Mouse (Mus musculus): ENCODE results near the gene Lingo1. TPM values are rescaled to one million over a fixed set of nuclear protein-coding genes. Genes with fewer than 3 reads are reported as not detected.

Lingo1 gene
- polyA plus RNA-seq, 1 experiment, result 6.7 TPM

DNA sequence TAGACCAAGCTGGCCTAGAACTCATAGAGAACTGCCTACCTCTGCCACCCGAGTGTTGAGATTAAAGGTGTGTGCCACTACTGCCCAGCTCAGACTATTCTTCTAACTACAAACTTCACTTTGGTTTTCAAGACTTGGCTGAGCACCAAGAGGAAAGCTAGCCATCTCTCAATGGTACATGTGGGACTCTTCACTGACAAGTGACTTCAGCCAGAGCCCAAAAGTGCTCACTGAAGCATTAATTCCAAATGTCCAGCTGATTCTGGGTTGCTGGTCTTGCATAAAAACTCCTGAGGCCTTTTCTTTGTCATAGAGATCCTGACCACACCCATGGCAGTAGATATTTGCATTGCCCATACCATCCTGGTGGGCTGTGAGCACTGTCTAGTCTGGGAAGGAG, 81.9 kb downstream of the Lingo1 start:
- DNase-seq (ENCODE audit: low read depth in 1 of 2, low spot score in 2 of 2), result no peak
- 78% methylated on average over 1 of the region's 1 CpGs for WGBS
- Histone ChIP-seq H3K4me3 (ENCODE audit: extremely low read depth, insufficient read depth, insufficient read length) (no peak overlapping the region), H3K36me3 (ENCODE audit: control insufficient read depth, insufficient read depth, low read length) (no peaks in the 10 kb centered on the region), H3K4me1 (ENCODE audit: control insufficient read depth, insufficient read depth, insufficient read length) (no peaks in the 10 kb centered on the region), H3K27ac (ENCODE audit: insufficient read depth, low read length) (no peak overlapping the region), H3K27me3 (ENCODE audit: control insufficient read depth, insufficient read depth, low read length) (no peaks in the 10 kb centered on the region)
- TF ChIP-seq POLR2A (IDR thresholded peaks at IDR 0.05; ENCODE audit: low read depth, low read length), result no peak
- TF ChIP-seq CTCF (IDR thresholded peaks at IDR 0.05; ENCODE audit: extremely low read depth, insufficient read depth, insufficient read length, insufficient replicate concordance), result no peak

DNA sequence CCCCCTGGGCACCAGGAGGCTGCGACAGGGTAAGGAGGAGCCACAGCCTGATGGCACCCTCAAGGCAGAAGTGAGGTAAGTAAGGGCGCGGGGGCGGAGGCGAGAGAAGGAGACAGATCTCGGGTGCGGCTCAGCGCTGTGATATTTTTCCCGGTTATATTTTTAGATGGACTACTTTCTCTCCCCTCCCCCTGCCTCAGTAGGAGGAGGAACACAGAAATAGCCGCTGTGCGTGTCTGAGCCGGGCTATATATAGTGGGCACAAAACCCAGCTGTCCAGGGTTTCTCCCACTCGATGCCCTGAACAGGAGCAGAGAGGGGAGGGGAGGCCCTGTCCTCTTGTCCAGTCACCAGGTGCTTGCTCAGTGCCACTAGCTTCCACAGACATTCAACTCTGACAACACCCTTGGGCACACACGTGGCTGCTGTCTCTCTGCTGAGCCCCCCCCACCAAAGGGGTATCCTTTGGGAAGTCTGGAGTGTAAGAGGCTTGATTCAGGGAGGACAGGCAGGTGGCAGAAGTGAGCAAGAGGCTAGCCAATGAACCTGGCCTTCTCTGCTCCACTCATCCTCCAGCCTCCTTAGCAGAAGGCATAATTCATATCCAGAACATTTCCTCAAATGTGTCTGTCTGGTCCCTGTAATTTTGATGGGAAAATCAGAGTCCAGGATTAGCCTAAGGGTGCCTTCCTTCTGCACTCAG, 83.5 kb downstream of the Lingo1 start:
- no peaks in the 10 kb centered on the region for H3K27me3 ChIP-seq (ENCODE audit: control insufficient read depth, insufficient read depth, low read length)
- no peaks in the 10 kb centered on the region for H3K4me1 ChIP-seq (ENCODE audit: control insufficient read depth, insufficient read depth, insufficient read length)
- H3K27ac ChIP-seq (ENCODE audit: insufficient read depth, low read length), result no peak overlapping the region
- no peaks in the 10 kb centered on the region for H3K36me3 ChIP-seq (ENCODE audit: control insufficient read depth, insufficient read depth, low read length)
- H3K4me3 ChIP-seq (ENCODE audit: extremely low read depth, insufficient read depth, insufficient read length), result no peak overlapping the region
- DNase-seq (ENCODE audit: low read depth in 1 of 2, low spot score in 2 of 2), result no peak
- TF ChIP-seq CTCF (IDR thresholded peaks at IDR 0.05; ENCODE audit: extremely low read depth, insufficient read depth, insufficient read length, insufficient replicate concordance) (no peak), POLR2A (IDR thresholded peaks at IDR 0.05; ENCODE audit: low read depth, low read length) (no peak)
- 62% methylated on average over 14 of the region's 14 CpGs for WGBS

DNA sequence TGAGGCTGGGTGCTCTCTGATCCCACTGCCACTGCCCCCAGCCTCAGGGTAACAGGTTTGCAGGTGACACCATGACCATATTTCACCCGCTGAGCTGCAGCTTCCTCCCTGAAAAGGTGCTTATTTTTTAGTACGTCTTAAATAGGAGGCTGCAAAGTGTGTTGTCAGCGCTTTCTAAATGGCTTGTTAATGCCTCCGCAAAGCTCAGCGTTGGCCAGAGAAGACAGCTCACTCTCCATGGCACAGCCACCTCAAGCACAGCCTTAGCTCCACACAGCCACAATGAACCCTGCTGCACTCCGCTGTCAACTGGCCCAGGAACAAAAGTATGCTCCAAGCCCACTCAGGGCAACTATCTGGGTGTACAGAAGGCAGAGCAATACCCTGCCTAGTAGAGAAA, 85.3 kb downstream of the Lingo1 start:
- Histone ChIP-seq H3K36me3 (ENCODE audit: control insufficient read depth, insufficient read depth, low read length) (no peaks in the 10 kb centered on the region), H3K4me1 (ENCODE audit: control insufficient read depth, insufficient read depth, insufficient read length) (no peaks in the 10 kb centered on the region), H3K27me3 (ENCODE audit: control insufficient read depth, insufficient read depth, low read length) (no peaks in the 10 kb centered on the region), H3K27ac (ENCODE audit: insufficient read depth, low read length) (no peak overlapping the region), H3K4me3 (ENCODE audit: extremely low read depth, insufficient read depth, insufficient read length) (no peak overlapping the region)
- no peak for DNase-seq (ENCODE audit: low read depth in 1 of 2, low spot score in 2 of 2)
- TF ChIP-seq POLR2A (IDR thresholded peaks at IDR 0.05; ENCODE audit: low read depth, low read length) (no peak), CTCF (IDR thresholded peaks at IDR 0.05; ENCODE audit: extremely low read depth, insufficient read depth, insufficient read length, insufficient replicate concordance) (no peak)
- 83% methylated on average over 6 of the region's 6 CpGs for WGBS

DNA sequence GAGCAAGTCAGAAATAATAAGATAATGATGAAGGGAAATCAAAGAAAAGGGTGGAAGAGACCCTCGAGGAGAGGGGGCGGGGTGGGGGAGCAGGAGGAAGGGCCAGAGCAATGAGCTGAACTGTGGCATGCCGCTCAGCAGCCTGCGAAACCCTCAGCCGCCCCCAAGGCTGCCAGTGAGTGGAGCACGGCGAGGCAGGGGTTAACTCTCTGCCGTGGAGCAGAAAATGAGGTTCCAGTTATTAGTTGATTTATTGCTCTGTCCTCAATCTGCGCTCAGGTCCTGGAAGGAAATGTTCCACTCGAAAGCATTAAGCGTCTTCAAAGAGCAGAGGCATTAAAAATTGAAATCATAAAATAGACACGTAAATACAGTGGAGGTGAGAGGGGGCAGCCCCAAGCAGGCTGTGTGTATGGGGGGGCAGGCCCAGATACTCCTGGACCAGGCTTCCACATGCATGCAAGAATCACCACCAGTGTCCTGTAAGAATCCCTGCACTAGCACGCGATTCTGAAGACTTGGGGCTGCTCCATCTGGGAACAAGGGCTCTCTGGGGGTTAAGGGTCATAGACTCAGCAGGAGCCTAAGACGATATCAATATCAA, 89.7 kb downstream of the Lingo1 start:
- no peaks in the 10 kb centered on the region for H3K27me3 ChIP-seq (ENCODE audit: control insufficient read depth, insufficient read depth, low read length)
- no peak overlapping the region for H3K4me3 ChIP-seq (ENCODE audit: extremely low read depth, insufficient read depth, insufficient read length)
- TF ChIP-seq CTCF (IDR thresholded peaks at IDR 0.05; ENCODE audit: extremely low read depth, insufficient read depth, insufficient read length, insufficient replicate concordance), result no peak
- TF ChIP-seq POLR2A (IDR thresholded peaks at IDR 0.05; ENCODE audit: low read depth, low read length), result no peak

DNA sequence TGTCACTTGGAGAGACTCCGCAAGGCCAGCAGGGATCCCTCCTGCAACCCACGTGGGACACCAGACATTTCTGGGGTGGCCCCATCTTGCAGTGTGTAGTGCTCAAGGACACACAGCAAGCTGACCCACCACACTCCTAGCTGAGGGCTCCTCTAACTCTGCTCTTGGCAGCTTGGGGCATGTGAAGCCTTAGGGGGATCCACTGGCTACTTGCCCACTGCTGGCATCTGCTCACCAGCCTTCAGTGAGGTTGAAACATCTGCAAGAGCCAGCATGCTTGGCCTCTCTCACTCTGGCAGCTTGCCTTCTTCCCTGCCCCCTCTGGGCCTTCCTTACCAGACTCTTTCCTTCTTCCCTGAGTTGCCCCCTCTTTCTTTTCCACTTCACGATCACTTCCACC, 94.9 kb downstream of the Lingo1 start:
- Histone ChIP-seq H3K27ac (ENCODE audit: insufficient read depth, low read length) (no peak overlapping the region), H3K27me3 (ENCODE audit: control insufficient read depth, insufficient read depth, low read length) (no peaks in the 10 kb centered on the region), H3K4me3 (ENCODE audit: extremely low read depth, insufficient read depth, insufficient read length) (no peak overlapping the region), H3K4me1 (ENCODE audit: control insufficient read depth, insufficient read depth, insufficient read length) (no peaks in the 10 kb centered on the region), H3K36me3 (ENCODE audit: control insufficient read depth, insufficient read depth, low read length) (no peaks in the 10 kb centered on the region)
- TF ChIP-seq POLR2A (IDR thresholded peaks at IDR 0.05; ENCODE audit: low read depth, low read length) (no peak), CTCF (IDR thresholded peaks at IDR 0.05; ENCODE audit: extremely low read depth, insufficient read depth, insufficient read length, insufficient replicate concordance) (no peak)
- WGBS, result 64% methylated on average over 3 of the region's 3 CpGs
- DNase-seq (ENCODE audit: low read depth in 1 of 2, low spot score in 2 of 2), result no peak

More for the DNA sequence above, 89.7 kb downstream of the Lingo1 start:
- no peak for DNase-seq (ENCODE audit: low read depth in 1 of 2, low spot score in 2 of 2)
- WGBS, result 53% methylated on average over 15 of the region's 15 CpGs
- Histone ChIP-seq H3K27ac (ENCODE audit: insufficient read depth, low read length) (no peak overlapping the region), H3K4me1 (ENCODE audit: control insufficient read depth, insufficient read depth, insufficient read length) (no peaks in the 10 kb centered on the region), H3K36me3 (ENCODE audit: control insufficient read depth, insufficient read depth, low read length) (no peaks in the 10 kb centered on the region)

DNA sequence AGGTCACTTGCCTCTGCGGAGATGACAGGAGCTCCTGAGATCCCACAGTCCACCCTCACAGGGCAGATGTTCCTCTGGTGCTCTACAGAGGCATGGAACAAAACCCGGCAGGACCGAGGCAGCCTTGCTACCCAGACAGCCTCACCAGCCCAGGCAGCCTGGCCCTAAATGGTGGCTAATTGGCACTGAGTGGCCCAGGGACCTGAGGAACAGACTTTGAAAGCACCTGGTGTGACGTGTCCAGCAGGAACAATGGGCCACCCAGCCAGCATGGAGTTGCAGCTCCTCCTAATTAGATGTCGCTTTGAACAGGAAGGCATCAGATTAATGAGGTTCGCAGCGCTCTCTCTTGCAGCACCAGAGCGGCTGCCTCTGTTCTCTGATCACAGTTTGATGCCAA, 95.4 kb downstream of the Lingo1 start:
- no peak for DNase-seq (ENCODE audit: low read depth in 1 of 2, low spot score in 2 of 2)
- H3K4me1 ChIP-seq (ENCODE audit: control insufficient read depth, insufficient read depth, insufficient read length), result no peaks in the 10 kb centered on the region
- TF ChIP-seq CTCF (IDR thresholded peaks at IDR 0.05; ENCODE audit: extremely low read depth, insufficient read depth, insufficient read length, insufficient replicate concordance) (no peak), POLR2A (IDR thresholded peaks at IDR 0.05; ENCODE audit: low read depth, low read length) (no peak)
- 86% methylated on average over 8 of the region's 8 CpGs for WGBS
- H3K36me3 ChIP-seq (ENCODE audit: control insufficient read depth, insufficient read depth, low read length), result no peaks in the 10 kb centered on the region
- no peaks in the 10 kb centered on the region for H3K27me3 ChIP-seq (ENCODE audit: control insufficient read depth, insufficient read depth, low read length)
- H3K27ac ChIP-seq (ENCODE audit: insufficient read depth, low read length), result no peak overlapping the region
- no peak overlapping the region for H3K4me3 ChIP-seq (ENCODE audit: extremely low read depth, insufficient read depth, insufficient read length)

Data from spleen, adult 2 months (tissue).